Mouse (Mus musculus): Measurements from ENCODE around the gene Defb23. TPM values are rescaled to one million over a fixed set of nuclear protein-coding genes. Genes with fewer than 3 reads are reported as not detected.
"Not testable (repeated sequence)": the region's sequence is repeated elsewhere in the genome, so short reads cannot be mapped to it uniquely, and the experiment has no call there.

Gene Defb23
- polyA plus RNA-seq, 1 experiment, result not detected

DNA sequence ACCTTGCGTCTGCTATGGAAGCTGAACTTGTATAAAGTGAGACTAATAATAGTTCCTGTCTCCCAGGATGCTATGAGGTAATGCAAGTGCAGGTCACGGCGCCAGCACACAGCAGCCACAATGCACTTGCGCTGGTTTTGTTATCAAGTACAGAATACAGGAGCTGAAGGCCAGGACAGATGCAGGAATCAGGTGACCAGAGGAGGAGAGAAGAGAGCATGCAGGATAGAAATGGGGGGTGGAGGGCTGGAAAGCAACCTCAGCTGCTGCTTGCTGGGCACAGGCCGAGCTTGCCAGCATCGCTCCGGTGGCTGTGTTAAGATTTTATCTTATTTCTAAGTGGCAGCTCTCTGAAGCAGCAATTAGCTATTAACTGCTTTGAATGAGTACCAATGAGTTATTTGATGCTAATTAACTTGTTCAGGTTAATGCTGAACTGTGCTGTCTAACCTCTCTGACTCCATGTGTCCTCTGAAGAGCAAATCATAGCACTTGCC lies 28.0 kb downstream of the Defb23 start:
- no peak for TF ChIP-seq POLR2A (IDR thresholded peaks at IDR 0.05; ENCODE audit: borderline replicate concordance, insufficient read depth, low read length)
- no peak for TF ChIP-seq CTCF (IDR thresholded peaks at IDR 0.05; ENCODE audit: borderline replicate concordance, insufficient read depth, low read depth, low read length)
- WGBS, result 89% methylated on average over 7 of the region's 7 CpGs
- H3K4me1 ChIP-seq (ENCODE audit: control insufficient read depth, insufficient read depth, low read length), result no peaks in the 10 kb centered on the region
- no peak overlapping the region for H3K27ac ChIP-seq (ENCODE audit: insufficient read depth, low read length)
- no peak for DNase-seq
- no peak overlapping the region for H3K4me3 ChIP-seq (replicated peaks; ENCODE audit: insufficient read depth, low read depth, low read length)
- H3K27me3 ChIP-seq (ENCODE audit: control insufficient read depth, insufficient read depth, low read length), result no peaks in the 10 kb centered on the region

DNA sequence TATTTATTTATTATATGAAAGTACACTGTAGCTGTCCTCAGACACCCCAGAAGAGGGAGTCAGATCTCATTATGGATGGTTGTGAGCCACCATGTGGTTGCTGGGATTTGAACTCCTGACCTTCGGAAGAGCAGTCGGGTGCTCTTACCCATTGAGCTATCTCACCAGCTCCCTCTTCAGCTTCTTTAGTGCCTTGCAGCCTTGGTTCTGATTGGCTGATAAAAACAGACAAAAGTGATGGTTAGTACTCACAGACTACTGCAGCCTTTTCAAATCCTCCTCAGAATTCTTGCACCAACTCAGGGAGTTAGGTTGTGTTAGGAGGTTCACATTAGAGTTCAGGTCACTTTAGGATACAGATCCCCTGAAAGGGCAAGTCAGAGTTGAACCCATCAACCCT lies 35.9 kb downstream of the Defb23 start:
- not testable (repeated sequence) for H3K4me3 ChIP-seq (replicated peaks; ENCODE audit: insufficient read depth, low read depth, low read length); H3K27me3 ChIP-seq (ENCODE audit: control insufficient read depth, insufficient read depth, low read length); H3K4me1 ChIP-seq (ENCODE audit: control insufficient read depth, insufficient read depth, low read length); DNase-seq; H3K27ac ChIP-seq (ENCODE audit: insufficient read depth, low read length)
- 85% methylated on average over 2 of the region's 2 CpGs for WGBS

DNA sequence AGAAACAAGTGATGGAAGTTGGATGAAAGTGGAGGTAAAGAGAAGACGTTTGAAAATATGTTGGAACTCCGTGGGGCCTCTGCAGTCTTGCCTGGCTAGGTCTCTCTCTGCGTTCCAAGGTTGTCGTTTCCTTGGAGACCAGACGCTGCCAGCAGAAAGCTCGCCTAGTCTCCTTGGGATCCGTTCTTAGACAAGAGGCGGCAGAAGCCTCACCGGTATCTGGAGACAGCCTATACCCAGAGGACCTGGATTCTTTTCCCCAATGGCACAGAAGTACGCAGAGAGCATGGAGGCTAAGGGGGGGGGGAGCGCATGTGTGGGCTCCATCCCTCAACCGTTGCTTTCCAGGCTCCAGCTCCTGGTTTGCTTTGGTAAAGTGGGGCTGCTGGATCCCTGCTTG lies 36.9 kb downstream of the Defb23 start:
- H3K4me1 ChIP-seq (ENCODE audit: control insufficient read depth, insufficient read depth, low read length), result no peaks in the 10 kb centered on the region
- no peaks in the 10 kb centered on the region for H3K27me3 ChIP-seq (ENCODE audit: control insufficient read depth, insufficient read depth, low read length)
- TF ChIP-seq CTCF (IDR thresholded peaks at IDR 0.05; ENCODE audit: borderline replicate concordance, insufficient read depth, low read depth, low read length) (no peak), POLR2A (IDR thresholded peaks at IDR 0.05; ENCODE audit: borderline replicate concordance, insufficient read depth, low read length) (no peak)
- WGBS, result 7% methylated on average over 12 of the region's 12 CpGs
- no peak overlapping the region for H3K4me3 ChIP-seq (replicated peaks; ENCODE audit: insufficient read depth, low read depth, low read length)
- no peak for DNase-seq
- no peak overlapping the region for H3K27ac ChIP-seq (ENCODE audit: insufficient read depth, low read length)

DNA sequence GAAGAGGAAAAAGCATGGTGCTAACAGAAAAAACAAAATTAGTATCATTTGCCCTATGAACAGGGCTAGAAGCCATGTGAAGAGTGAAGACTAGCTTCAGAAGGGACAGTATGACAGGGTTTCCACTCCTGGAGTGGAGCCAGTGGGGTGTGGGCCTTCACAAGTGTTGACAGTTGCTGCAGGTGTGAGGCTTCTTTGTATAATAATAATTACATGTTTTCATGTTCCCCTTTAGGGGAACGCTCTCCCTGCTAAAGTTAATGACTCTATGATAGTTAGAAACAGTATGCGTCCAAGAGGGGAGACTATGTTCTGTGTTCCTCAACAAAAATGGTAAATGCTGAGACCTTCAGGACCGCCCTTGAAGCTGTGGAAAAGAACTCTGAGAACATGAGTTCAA lies 48.6 kb downstream of the Defb23 start:
- no peaks in the 10 kb centered on the region; the same call in 1 of the 2 replicates for H3K27me3 ChIP-seq (ENCODE audit: control insufficient read depth, insufficient read depth, low read length)
- 97% methylated on average over 3 of the region's 3 CpGs for WGBS
- no peak overlapping the region for H3K4me3 ChIP-seq (replicated peaks; ENCODE audit: insufficient read depth, low read depth, low read length)
- H3K4me1 ChIP-seq (ENCODE audit: control insufficient read depth, insufficient read depth, low read length), result peaks cover 13% of the 10 kb centered on the region
- 0 out of 2 replicates have a peak overlapping the region, but pooled peaks have one; percentile 96 for H3K27ac ChIP-seq (ENCODE audit: insufficient read depth, low read length)
- no peak for TF ChIP-seq POLR2A (IDR thresholded peaks at IDR 0.05; ENCODE audit: borderline replicate concordance, insufficient read depth, low read length)
- TF ChIP-seq CTCF (IDR thresholded peaks at IDR 0.05; ENCODE audit: borderline replicate concordance, insufficient read depth, low read depth, low read length), result no peak
- no peak for DNase-seq

DNA sequence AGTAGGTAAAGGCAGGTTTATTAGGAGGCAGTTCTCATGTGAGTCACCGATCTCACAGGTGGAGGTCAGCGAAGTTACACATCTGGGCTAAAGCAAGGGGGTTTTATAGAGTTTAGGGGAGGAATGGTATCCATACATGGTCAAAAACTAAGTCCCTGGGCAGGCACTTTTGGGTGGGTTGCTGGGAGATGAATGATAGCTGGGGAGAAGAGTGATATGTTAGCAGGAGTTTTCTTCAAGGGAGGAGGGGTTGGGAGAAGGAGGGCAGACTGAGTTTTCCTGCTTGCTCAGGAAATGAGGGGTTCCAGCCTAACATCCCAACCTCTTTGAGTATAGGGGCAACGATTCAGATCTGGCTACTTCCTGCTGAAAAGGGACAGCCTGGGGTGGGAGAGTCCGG lies 49.1 kb downstream of the Defb23 start, which contains the start of gene 6820408C15Rik:
6820408C15Rik (plus strand) TSS at position 301 of the 400 bp plus-strand sequence.
- Histone ChIP-seq H3K27ac (ENCODE audit: insufficient read depth, low read length) (peak within 1 kb of the TSS; percentile 96), H3K4me3 (replicated peaks; ENCODE audit: insufficient read depth, low read depth, low read length) (peak within 1 kb of the TSS; percentile 61), H3K4me1 (ENCODE audit: control insufficient read depth, insufficient read depth, low read length) (peaks cover 18% of the 10 kb centered on the region), H3K27me3 (ENCODE audit: control insufficient read depth, insufficient read depth, low read length) (no peaks in the 10 kb centered on the region; the same call in 1 of the 2 replicates)
- TF ChIP-seq CTCF (IDR thresholded peaks at IDR 0.05; ENCODE audit: borderline replicate concordance, insufficient read depth, low read depth, low read length), result no peak
- TF ChIP-seq POLR2A (IDR thresholded peaks at IDR 0.05; ENCODE audit: borderline replicate concordance, insufficient read depth, low read length), result no peak
- 22% methylated on average over 4 of the region's 4 CpGs for WGBS
- DNase-seq, result no peak

DNA sequence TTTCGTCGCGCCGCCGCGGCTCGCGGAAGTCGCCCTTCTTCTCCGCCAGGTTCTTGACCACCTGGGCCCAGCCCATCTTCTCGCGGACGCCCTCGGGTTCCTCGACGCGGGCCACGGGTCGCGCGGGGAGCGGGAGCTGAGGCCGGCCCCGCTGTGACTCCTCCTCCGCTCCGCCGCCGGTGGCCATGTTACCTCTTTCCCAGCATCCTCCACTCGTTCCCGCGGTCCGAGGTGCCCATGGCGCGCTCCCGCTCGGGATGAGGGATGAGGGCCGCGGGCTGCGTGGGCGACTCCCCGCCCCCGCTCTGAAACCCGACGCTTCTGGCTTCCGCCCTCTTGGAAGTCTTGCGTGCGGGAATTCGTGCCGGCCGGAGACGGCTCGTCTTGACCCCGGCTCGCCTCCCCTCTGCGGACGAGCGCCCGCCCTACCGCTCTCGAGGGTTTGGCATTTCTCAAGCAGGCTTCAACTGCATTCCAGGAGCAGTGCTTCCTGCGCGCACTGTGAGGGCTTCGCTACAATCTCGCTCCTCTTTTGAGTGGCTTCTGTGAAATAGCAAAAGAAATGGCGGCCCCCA lies 49.7 kb downstream of the Defb23 start, which contains the start of gene Zcchc3:
Zcchc3 (minus strand) TSS at position 437 of the 575 bp plus-strand sequence.
- peak; percentile 90 to 92 for DNase-seq
- peak within 1 kb of the TSS; percentile 61 for H3K4me3 ChIP-seq (replicated peaks; ENCODE audit: insufficient read depth, low read depth, low read length)
- 1% methylated on average over 65 of the region's 65 CpGs for WGBS
- H3K27ac ChIP-seq (ENCODE audit: insufficient read depth, low read length), result peak within 1 kb of the TSS; percentile 96
- TF ChIP-seq CTCF (IDR thresholded peaks at IDR 0.05; ENCODE audit: borderline replicate concordance, insufficient read depth, low read depth, low read length) (no peak), POLR2A (IDR thresholded peaks at IDR 0.05; ENCODE audit: borderline replicate concordance, insufficient read depth, low read length) (peak; percentile 72)
- peaks cover 18% of the 10 kb centered on the region for H3K4me1 ChIP-seq (ENCODE audit: control insufficient read depth, insufficient read depth, low read length)
- no peaks in the 10 kb centered on the region for H3K27me3 ChIP-seq (ENCODE audit: control insufficient read depth, insufficient read depth, low read length)

DNA sequence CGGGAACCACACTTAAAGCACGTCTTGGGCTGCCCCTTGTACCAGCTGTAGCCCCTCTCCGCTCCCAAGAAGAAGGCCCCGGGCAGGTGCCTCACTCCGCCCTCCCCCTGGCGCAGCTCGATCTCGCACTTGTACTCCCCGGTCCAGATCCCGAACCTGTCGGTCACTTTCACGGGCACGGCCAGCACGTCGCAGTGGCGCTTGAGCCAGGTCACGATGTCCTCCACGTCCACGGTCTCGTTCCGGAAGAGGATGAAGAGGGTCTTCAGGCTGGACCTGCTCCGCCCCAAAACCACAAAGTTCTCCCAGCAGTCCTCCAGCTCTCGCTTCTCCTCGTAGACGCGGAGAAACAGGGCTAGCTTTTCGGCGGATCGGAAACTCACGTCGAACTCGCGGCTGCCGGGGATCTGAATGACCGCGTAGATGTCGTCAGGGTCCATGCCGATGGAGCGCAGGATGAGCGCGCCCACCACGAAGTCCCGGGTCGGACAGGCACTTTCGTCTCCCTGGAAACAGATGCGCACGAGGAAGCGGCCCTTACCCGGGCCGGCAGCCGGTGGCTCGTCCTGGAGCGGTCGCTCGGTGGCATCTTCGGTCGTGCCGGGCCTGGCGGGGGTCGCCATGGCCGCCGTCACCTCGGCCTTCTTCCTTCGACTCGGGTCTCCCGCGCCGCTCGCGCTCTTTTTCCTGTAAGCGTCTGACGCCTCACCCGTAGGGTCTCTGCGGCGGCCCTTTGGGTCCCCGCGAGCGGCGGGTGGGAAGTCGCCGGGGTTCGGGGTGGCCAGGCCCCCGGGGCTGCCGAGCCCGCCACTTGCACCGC lies 50.4 kb downstream of the Defb23 start:
- DNase-seq, result peak; percentile 50 to 62
- H3K4me1 ChIP-seq (ENCODE audit: control insufficient read depth, insufficient read depth, low read length), result peaks cover 18% of the 10 kb centered on the region
- H3K27ac ChIP-seq (ENCODE audit: insufficient read depth, low read length), result peak overlapping the region; percentile 96
- no peak for TF ChIP-seq CTCF (IDR thresholded peaks at IDR 0.05; ENCODE audit: borderline replicate concordance, insufficient read depth, low read depth, low read length)
- TF ChIP-seq POLR2A (IDR thresholded peaks at IDR 0.05; ENCODE audit: borderline replicate concordance, insufficient read depth, low read length), result no peak
- H3K27me3 ChIP-seq (ENCODE audit: control insufficient read depth, insufficient read depth, low read length), result no peaks in the 10 kb centered on the region
- WGBS, result under 1% methylated on average over 86 of the region's 86 CpGs
- H3K4me3 ChIP-seq (replicated peaks; ENCODE audit: insufficient read depth, low read depth, low read length), result peak overlapping the region; percentile 61

Data from cerebellum, adult 2 months (tissue).